Comparison of ENCODE assay signal across 7 mouse cellular contexts in genomic region chr11:101664825-101665635, GRCm38 (mm10). TPM values are rescaled to one million over a fixed set of nuclear protein-coding genes. Genes with fewer than 3 reads are reported as not detected.
DNase-seq lines count a peak whose midpoint lies in the region; ATAC-seq lines count a peak whose summit lies in the region.

TSS of gene Arl4d (plus strand) at chr11:101665541.

- H3K4me2 ChIP-seq in intestine, embryonic 15.5 days (replicated peaks), result peak within 1 kb of the TSS; percentile 97

- H3K27me3 ChIP-seq in intestine, embryonic 15.5 days (replicated peaks), result no peaks in the 10 kb centered on the region
- H3K27me3 ChIP-seq in midbrain, embryonic 10.5 days (ENCODE audit: low read depth, poor library complexity, severe bottlenecking), result peaks cover 16% of the 10 kb centered on the region

- peak within 1 kb of the TSS; percentile 78 for H3K27ac ChIP-seq in intestine, embryonic 15.5 days
- peak within 1 kb of the TSS; percentile 80 for H3K27ac ChIP-seq in midbrain, embryonic 10.5 days (replicated peaks)

- H3K9ac ChIP-seq in intestine, embryonic 15.5 days, result peak within 1 kb of the TSS; percentile 76

- H3K4me3 ChIP-seq in intestine, embryonic 15.5 days (replicated peaks), result peak within 1 kb of the TSS; percentile 62
- H3K4me3 ChIP-seq in midbrain, embryonic 10.5 days, result peak within 1 kb of the TSS; percentile 73

- peak; percentile 94 for ATAC-seq in intestine, embryonic 15.5 days

- no peaks in the 10 kb centered on the region for H3K9me3 ChIP-seq in intestine, embryonic 15.5 days
- H3K9me3 ChIP-seq in midbrain, embryonic 10.5 days (replicated peaks), result no peaks in the 10 kb centered on the region

- WGBS in intestine, embryonic 15.5 days, result 9% methylated on average over 34 of the region's 34 CpGs
- WGBS in midbrain, embryonic 10.5 days, result 8% methylated on average over 34 of the region's 34 CpGs

- intact Hi-C loops in gastrocnemius, postnatal 36 days (cut with DNase I), result no loop called here
- intact Hi-C loops in left cerebral cortex, postnatal 25 days (cut with DNase I), result loop anchor here (1.0 kb wide), 2 partner anchors 22 to 67 kb away; partner anchors contain the start of gene Dhx8

- peaks cover 17% of the 10 kb centered on the region for H3K4me1 ChIP-seq in intestine, embryonic 15.5 days (replicated peaks)
- H3K4me1 ChIP-seq in midbrain, embryonic 10.5 days, result peaks cover 36% of the 10 kb centered on the region

- no peaks in the 10 kb centered on the region for H3K36me3 ChIP-seq in intestine, embryonic 15.5 days
- H3K36me3 ChIP-seq in midbrain, embryonic 10.5 days, result no peaks in the 10 kb centered on the region

- DNase-seq in adrenal gland, adult (ENCODE audit: inconsistent age in 2 of 2, low spot score in 1 of 2), result peak; percentile 96 to 98
- peak; percentile 96 for DNase-seq in embryo, embryonic 11 days
- DNase-seq in gastrocnemius, postnatal 36 days, result peak; percentile 93 to 94
- peak; percentile 96 to 98 for DNase-seq in left cerebral cortex, postnatal 25 days (ENCODE audit: low spot score in 2 of 2)
- peak; percentile 92 for DNase-seq in midbrain, embryonic 10.5 days (ENCODE audit: low spot score)
- DNase-seq in right cerebral cortex, postnatal 4 days, result peak; percentile 93

RNA-seq across cellular contexts. Expression of gene Arl4d, which starts in this region (rescaled TPM):
- 1 to 10 TPM; 4.7 to 9.3 TPM for total RNA-seq in gastrocnemius, postnatal 36 days (2021)
- polyA plus RNA-seq in intestine, embryonic 15.5 days (2015; fragmentation: Nextera tagmentation; extraction: Ambion mirVana), result 7.6 and 7.8 TPM in 2 replicates
- total RNA-seq in left cerebral cortex, postnatal 25 days (2021), result 10 to 100 TPM; 23.9 to 32.1 TPM
- 4.3 and 4.4 TPM in 2 replicates for polyA plus RNA-seq in midbrain, embryonic 10.5 days (2016; fragmentation: Nextera tagmentation; extraction: Ambion mirVana)

Comparison
In these comparisons a context has a peak if more than half of its experiments do, and no peak if none do; other contexts are left out.
1. Peak in every context shown above with its lines: DNase-seq, ATAC-seq, H3K4me3 ChIP-seq and H3K27ac ChIP-seq.